Mouse (Mus musculus): ENCODE data around the gene Mfap1b. TPM values are rescaled to one million over a fixed set of nuclear protein-coding genes. Genes with fewer than 3 reads are reported as not detected.
"Not testable (repeated sequence)": the region's sequence is repeated elsewhere in the genome, so short reads cannot be mapped to it uniquely, and the experiment has no call there.

Gene Mfap1b
- polyA plus RNA-seq (2012; fragmentation: generic; extraction: Trizol): 13.1 TPM

DNA sequence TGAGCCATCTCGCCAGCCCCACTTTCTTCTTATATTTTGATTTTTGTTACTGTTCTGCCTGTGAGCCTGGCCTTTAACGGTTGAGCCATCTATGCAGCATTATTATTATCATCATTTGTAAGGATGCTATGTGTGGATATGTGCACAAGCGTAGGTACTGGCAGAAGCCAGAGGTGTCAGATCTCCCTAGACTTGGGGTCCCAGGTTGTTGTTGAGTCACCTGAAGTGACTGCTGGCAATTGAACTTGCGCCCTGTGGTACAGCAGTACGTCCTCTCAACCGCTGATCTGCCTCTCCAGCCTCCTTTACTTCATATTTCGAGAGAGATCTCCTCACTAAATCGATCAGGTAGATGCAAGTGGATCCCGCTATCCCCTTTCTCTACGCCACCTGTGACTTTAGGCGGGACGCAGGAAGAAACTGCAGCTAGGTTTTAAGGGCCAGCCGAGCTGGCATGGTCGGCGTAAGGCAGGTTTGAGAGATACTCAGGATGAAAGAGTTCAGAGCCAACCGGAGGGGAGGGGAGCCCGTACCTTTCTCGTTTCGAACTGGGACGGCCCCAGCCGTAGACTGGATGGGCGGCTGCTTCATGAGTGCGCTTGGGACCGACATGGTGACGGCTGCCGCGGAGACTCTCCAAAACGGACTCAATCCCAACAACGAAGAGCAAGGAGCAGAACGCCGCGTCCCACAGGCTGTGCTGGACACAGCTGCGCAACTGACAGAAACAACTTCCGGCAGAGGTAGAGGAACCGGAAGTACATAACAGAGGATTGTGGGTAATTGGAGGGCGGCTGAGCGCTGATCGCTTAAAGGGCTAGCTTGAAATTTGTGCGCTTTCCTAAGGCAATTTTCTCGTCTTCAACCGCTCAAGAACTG is at the start of gene Mfap1b:
TSS of gene Mfap1b (minus strand) at position 767 of the 879 bp plus-strand sequence.
- Histone ChIP-seq H3K79me2 (ENCODE audit: control insufficient read depth, insufficient read depth) (peaks cover 16% of the 10 kb centered on the region), H3K4me3 (peak within 1 kb of the TSS; percentile 40), H3K4me2 (ENCODE audit: low read depth) (peak within 1 kb of the TSS; percentile 86)
- not testable (repeated sequence) for H3K27me3 ChIP-seq (ENCODE audit: control insufficient read depth, insufficient read depth, insufficient read length); H3K36me3 ChIP-seq (ENCODE audit: control insufficient read depth, insufficient read depth); H3ac ChIP-seq (ENCODE audit: control insufficient read depth, insufficient read length)
- TF ChIP-seq MYOG (IDR thresholded peaks at IDR 0.05; ENCODE audit: control insufficient read depth in 1 of 3, insufficient read depth in 1 of 3, insufficient read length in 2 of 3, low read depth in 2 of 3): peak in 1 of 3 experiments; percentile 52
- peak in 2 of 3 experiments; percentile 23 to 28 for TF ChIP-seq MYOD1 (IDR thresholded peaks at IDR 0.05; ENCODE audit: control insufficient read depth in 1 of 3, insufficient read length in 2 of 3, low read depth in 2 of 3)
- peak; percentile 74 for TF ChIP-seq POLR2A (IDR thresholded peaks at IDR 0.05; ENCODE audit: insufficient read length, low read depth)
- peak; percentile 84 for TF ChIP-seq POLR2AphosphoS2 (IDR thresholded peaks at IDR 0.05; ENCODE audit: insufficient read length, low read depth)

- not testable (repeated sequence) for H3K36me3 ChIP-seq (ENCODE audit: control insufficient read depth, insufficient read depth); H3K79me2 ChIP-seq (ENCODE audit: control insufficient read depth, insufficient read depth); H3K27me3 ChIP-seq (ENCODE audit: control insufficient read depth, insufficient read depth, insufficient read length); H3K4me2 ChIP-seq (ENCODE audit: low read depth); H3ac ChIP-seq (ENCODE audit: control insufficient read depth, insufficient read length); H3K4me3 ChIP-seq
Measured at GRCm38 (mm10) chr2:121522830-121523229, 49.0 kb upstream of the Mfap1b start.

GRCm38 (mm10) chr2:121522006-121522405 is 48.1 kb upstream of the Mfap1b start:
- H3K36me3 ChIP-seq (ENCODE audit: control insufficient read depth, insufficient read depth): peaks cover 3% of the 10 kb centered on the region
- TF ChIP-seq MYOG (IDR thresholded peaks at IDR 0.05; ENCODE audit: control insufficient read depth in 1 of 3, insufficient read depth in 1 of 3, insufficient read length in 2 of 3, low read depth in 2 of 3) (no peak), CEBPB (IDR thresholded peaks at IDR 0.05; ENCODE audit: insufficient read depth, poor library complexity, severe bottlenecking) (no peak), E2F4 (IDR thresholded peaks at IDR 0.05; ENCODE audit: insufficient read depth) (no peak), TCF3 (IDR thresholded peaks at IDR 0.05; ENCODE audit: insufficient read length, low read depth) (no peak), TCF12 (IDR thresholded peaks at IDR 0.05; ENCODE audit: insufficient read depth, poor library complexity, severe bottlenecking) (no peak), USF1 (IDR thresholded peaks at IDR 0.05; ENCODE audit: low read depth) (no peak), MAX (IDR thresholded peaks at IDR 0.05; ENCODE audit: low read depth) (no peak), MYOD1 (IDR thresholded peaks at IDR 0.05; ENCODE audit: control insufficient read depth in 1 of 3, insufficient read length in 2 of 3, low read depth in 2 of 3) (no peak), SRF (IDR thresholded peaks at IDR 0.05; ENCODE audit: control insufficient read depth, insufficient read length, low read depth) (no peak), REST (IDR thresholded peaks at IDR 0.05; ENCODE audit: insufficient read depth, insufficient read length) (no peak), POLR2AphosphoS2 (IDR thresholded peaks at IDR 0.05; ENCODE audit: insufficient read length, low read depth) (no peak), POLR2A (IDR thresholded peaks at IDR 0.05; ENCODE audit: insufficient read length, low read depth) (no peak)
- no peak overlapping the region for H3K4me2 ChIP-seq (ENCODE audit: low read depth)
- H3K27me3 ChIP-seq (ENCODE audit: control insufficient read depth, insufficient read depth, insufficient read length): no peaks in the 10 kb centered on the region
- no peaks in the 10 kb centered on the region for H3K79me2 ChIP-seq (ENCODE audit: control insufficient read depth, insufficient read depth)
- H3K4me3 ChIP-seq: no peak overlapping the region
- H3ac ChIP-seq (ENCODE audit: control insufficient read depth, insufficient read length): no peak overlapping the region

DNA sequence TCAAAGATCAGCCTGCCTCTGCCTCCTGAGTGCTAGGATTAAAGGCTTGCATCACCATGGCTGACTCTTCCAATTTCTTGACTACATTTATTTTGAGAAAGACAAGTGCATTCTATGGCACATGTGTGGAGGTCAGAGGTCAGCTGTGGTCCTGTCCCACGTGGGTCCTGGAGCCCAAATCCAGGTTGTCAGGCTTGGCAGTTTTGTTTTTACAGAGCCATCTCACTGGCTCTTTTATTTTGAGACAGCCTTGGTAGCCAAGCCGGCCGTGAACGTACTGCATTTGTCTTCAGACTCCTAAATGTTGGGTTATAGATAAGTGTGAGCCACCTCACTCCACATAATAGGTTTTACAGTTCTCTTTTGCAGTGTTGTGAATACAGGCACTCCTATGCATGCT is 44.8 kb upstream of the Mfap1b start:
- not testable (repeated sequence) for H3ac ChIP-seq (ENCODE audit: control insufficient read depth, insufficient read length); H3K4me2 ChIP-seq (ENCODE audit: low read depth); H3K27me3 ChIP-seq (ENCODE audit: control insufficient read depth, insufficient read depth, insufficient read length); H3K4me3 ChIP-seq; H3K36me3 ChIP-seq (ENCODE audit: control insufficient read depth, insufficient read depth); H3K79me2 ChIP-seq (ENCODE audit: control insufficient read depth, insufficient read depth)

DNA sequence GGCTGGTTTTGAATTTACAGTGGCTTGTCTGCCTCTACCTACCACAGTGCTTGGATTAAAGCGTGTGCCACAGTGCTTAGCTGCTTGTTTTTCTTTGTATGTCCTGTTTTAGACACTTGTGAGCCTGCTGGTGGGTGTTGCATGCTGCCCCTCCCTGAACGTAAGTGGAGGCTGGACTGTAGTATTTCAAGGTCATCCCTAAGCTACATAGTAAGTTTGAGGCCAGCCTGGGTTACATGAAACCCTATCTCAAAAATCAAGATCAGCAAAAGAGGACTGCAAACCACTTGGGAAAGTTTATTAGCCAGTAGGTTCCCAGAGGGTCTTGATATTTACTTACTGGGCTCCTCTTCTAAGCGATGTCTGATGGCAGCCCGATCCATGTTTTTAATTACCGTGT is 44.2 kb upstream of the Mfap1b start:
- no peak overlapping the region for H3K4me3 ChIP-seq
- H3ac ChIP-seq (ENCODE audit: control insufficient read depth, insufficient read length): no peak overlapping the region
- no peak overlapping the region for H3K4me2 ChIP-seq (ENCODE audit: low read depth)
- H3K27me3 ChIP-seq (ENCODE audit: control insufficient read depth, insufficient read depth, insufficient read length): no peaks in the 10 kb centered on the region
- H3K36me3 ChIP-seq (ENCODE audit: control insufficient read depth, insufficient read depth): no peaks in the 10 kb centered on the region
- no peaks in the 10 kb centered on the region for H3K79me2 ChIP-seq (ENCODE audit: control insufficient read depth, insufficient read depth)
- TF ChIP-seq MYOG (IDR thresholded peaks at IDR 0.05; ENCODE audit: control insufficient read depth in 1 of 3, insufficient read depth in 1 of 3, insufficient read length in 2 of 3, low read depth in 2 of 3) (no peak), TCF12 (IDR thresholded peaks at IDR 0.05; ENCODE audit: insufficient read depth, poor library complexity, severe bottlenecking) (no peak), TCF3 (IDR thresholded peaks at IDR 0.05; ENCODE audit: insufficient read length, low read depth) (no peak), MYOD1 (IDR thresholded peaks at IDR 0.05; ENCODE audit: control insufficient read depth in 1 of 3, insufficient read length in 2 of 3, low read depth in 2 of 3) (no peak)

GRCm38 (mm10) chr2:121514211-121514610 is 40.3 kb upstream of the Mfap1b start:
- no peaks in the 10 kb centered on the region for H3K27me3 ChIP-seq (ENCODE audit: control insufficient read depth, insufficient read depth, insufficient read length)
- H3K4me2 ChIP-seq (ENCODE audit: low read depth): no peak overlapping the region
- H3ac ChIP-seq (ENCODE audit: control insufficient read depth, insufficient read length): no peak overlapping the region
- TF ChIP-seq POLR2A (IDR thresholded peaks at IDR 0.05; ENCODE audit: insufficient read length, low read depth) (no peak), TCF3 (IDR thresholded peaks at IDR 0.05; ENCODE audit: insufficient read length, low read depth) (no peak), TCF12 (IDR thresholded peaks at IDR 0.05; ENCODE audit: insufficient read depth, poor library complexity, severe bottlenecking) (no peak), POLR2AphosphoS2 (IDR thresholded peaks at IDR 0.05; ENCODE audit: insufficient read length, low read depth) (no peak), MYOD1 (IDR thresholded peaks at IDR 0.05; ENCODE audit: control insufficient read depth in 1 of 3, insufficient read length in 2 of 3, low read depth in 2 of 3) (no peak), USF1 (IDR thresholded peaks at IDR 0.05; ENCODE audit: low read depth) (no peak), MAX (IDR thresholded peaks at IDR 0.05; ENCODE audit: low read depth) (no peak), CEBPB (IDR thresholded peaks at IDR 0.05; ENCODE audit: insufficient read depth, poor library complexity, severe bottlenecking) (no peak), REST (IDR thresholded peaks at IDR 0.05; ENCODE audit: insufficient read depth, insufficient read length) (no peak), E2F4 (IDR thresholded peaks at IDR 0.05; ENCODE audit: insufficient read depth) (no peak), SRF (IDR thresholded peaks at IDR 0.05; ENCODE audit: control insufficient read depth, insufficient read length, low read depth) (no peak), MYOG (IDR thresholded peaks at IDR 0.05; ENCODE audit: control insufficient read depth in 1 of 3, insufficient read depth in 1 of 3, insufficient read length in 2 of 3, low read depth in 2 of 3) (no peak)
- H3K36me3 ChIP-seq (ENCODE audit: control insufficient read depth, insufficient read depth): no peaks in the 10 kb centered on the region
- H3K79me2 ChIP-seq (ENCODE audit: control insufficient read depth, insufficient read depth): peaks cover 10% of the 10 kb centered on the region
- H3K4me3 ChIP-seq: no peak overlapping the region

- H3ac ChIP-seq (ENCODE audit: control insufficient read depth, insufficient read length); H3K36me3 ChIP-seq (ENCODE audit: control insufficient read depth, insufficient read depth); H3K27me3 ChIP-seq (ENCODE audit: control insufficient read depth, insufficient read depth, insufficient read length); H3K4me3 ChIP-seq; H3K4me2 ChIP-seq (ENCODE audit: low read depth): not testable (repeated sequence)
- peaks cover 18% of the 10 kb centered on the region for H3K79me2 ChIP-seq (ENCODE audit: control insufficient read depth, insufficient read depth)
Measured at GRCm38 (mm10) chr2:121512991-121513765, 39.3 kb upstream of the Mfap1b start.
